Mouse (Mus musculus) retina, postnatal 7 days (tissue): ENCODE measurements around the gene Zfp872.
"Not testable (repeated sequence)": the region's sequence is repeated elsewhere in the genome, so short reads cannot be mapped to it uniquely, and the experiment has no call there.

Source experiments
- DNase-seq: peaks from one replicate; pipeline ENCODE4 v3.0.0-alpha.2; 2012; ENCODE audit warnings: low read depth, low spot score

The Zfp872 gene

DNA sequence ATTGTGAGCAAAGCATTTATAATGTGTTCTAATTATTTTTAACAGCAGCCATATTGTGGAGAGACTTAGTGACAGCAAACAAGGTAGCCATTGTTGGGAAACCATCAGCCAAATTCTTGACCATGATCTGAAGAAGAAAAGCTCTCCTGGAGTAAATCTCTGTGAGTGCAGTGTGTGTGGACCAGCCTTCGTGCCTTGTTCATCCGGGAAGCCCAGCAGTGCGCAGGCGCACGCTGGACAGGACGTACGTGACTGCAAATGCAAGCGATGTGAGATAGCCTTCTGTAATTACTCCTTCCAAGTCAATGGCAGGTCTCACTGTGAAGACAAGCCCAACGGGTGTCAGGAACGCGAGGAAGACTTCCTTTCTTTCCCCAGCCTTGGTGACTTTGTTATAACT is 18.6 kb upstream of the Zfp872 start:
- DNase-seq: no peak

DNA sequence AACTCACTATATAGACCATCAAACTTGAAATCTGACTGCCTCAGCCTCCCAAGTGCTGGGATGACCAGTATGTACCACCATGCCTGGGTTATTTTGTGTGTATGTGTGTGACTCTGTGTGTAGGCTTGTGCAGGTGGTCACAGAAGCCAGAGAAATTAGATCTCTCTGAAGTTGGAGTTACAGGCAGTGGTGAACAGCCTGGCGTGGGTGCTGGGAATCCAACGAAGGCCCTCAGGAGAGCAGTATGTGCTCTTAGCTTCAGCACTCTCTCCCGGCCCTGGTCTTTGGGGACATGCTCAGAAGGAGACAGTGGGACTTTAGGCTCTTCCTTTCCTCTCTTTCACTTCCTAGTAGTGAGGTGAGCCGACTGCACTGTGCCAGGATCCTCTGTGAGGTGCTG is 15.6 kb upstream of the Zfp872 start:
- no peak for DNase-seq

DNA sequence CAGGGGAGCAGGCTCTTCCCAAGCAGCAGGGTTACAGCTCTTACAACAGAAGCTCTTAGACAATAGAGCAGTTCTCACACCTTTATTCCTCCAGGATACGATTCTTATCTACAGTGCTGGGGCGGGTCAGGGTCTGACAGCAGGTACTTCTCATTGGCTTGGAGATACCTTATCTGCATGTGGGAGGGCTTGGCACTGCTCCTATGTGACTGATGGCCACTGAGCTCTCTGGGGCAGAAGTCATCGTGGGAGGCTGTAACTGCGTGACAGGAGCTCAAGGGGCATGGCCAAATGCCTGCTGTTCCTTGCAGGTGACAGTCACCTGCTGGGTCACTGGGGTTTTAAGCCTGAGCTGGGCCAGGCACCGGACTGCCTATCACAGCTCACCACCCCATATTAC is 8.5 kb downstream of the Zfp872 start:
- no peak for DNase-seq

DNA sequence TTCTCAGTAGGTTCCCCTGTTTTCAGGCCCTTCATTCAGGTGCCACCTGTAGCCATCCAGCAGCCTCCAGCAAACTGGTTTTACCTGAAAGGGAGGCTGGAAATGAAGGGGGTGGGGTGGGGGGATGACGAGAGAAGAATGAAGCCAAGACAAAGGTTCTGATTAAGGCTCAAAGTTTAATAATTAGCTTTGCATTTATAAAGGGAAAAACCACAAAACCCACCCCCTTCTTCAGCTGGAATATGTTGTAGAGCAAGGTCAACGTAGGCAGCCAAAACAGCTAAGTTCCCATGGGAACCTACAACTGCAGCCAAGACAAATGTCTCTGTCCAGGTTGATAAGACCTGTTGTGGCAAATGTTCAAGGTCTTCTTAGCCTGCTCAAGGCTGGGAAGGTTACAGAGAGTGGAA is 25.9 kb downstream of the Zfp872 start:
- DNase-seq: no peak

DNA sequence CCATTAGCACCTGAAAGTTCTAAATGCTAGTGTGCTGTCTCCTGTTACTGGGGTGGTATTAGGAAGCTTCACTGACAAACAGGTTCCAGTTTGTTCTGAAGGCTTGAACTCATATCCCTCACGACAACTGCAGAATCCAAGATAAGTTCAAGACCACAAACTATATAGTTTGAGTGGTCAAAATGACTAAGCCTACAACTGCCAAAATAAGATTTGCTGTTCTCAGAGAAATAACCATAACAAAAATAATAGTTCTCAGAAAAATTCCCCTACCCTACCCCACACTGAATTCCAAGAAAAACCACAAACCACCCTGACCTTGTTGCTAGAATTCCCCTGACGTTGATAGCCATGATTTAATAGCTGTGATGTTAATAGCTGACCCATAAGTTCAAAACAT is 26.7 kb downstream of the Zfp872 start:
- no peak for DNase-seq

DNA sequence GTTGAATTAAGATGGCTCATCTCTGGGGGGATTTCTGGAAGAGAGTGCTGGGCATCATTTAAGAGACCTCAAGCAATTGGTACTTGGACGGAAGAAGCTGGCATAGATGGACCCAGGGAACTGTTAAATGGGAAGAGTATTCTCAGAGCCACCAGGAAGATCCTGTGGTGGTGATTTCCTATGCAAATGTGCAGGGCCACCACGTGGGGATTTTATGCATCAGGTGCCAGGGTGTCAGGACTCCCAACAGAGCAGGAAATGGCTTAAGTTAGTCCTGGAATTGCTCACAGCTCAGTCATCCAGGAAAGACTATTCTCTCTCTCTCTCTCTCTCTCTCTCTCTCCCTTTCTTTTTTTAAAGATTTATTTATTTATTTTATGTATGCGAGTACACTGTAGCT is 28.8 kb downstream of the Zfp872 start:
- DNase-seq: no peak

DNA sequence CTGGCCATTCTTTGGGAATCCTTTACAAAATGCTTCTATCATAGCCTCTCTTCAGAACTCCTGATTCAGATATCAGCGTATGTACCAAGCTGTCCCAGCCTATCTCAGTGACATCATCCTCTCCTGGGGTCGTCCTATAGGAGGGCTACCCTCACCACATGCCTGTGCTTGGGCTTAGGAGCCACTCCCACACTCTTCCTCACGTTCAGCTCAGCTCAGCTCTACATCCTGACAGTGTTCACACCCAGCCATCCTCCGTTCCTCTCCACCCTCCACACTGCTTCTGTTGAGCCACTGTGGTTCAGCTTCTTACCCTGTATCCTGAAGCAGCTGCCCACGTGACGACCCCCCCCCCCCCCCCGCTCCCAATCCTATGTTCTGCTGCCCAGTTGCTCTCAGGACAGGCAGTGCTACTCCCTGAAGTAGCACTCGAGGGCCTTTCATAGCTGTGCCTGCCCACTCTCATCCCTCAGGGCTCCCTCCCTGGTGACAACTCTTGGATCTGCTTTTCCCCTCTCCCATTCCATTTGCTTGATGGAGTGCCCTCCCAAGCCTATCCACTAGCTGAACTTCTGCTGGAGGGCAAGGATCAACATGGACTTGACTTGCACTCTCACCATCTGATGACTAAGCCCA is 30.1 kb downstream of the Zfp872 start:
- no peak for DNase-seq

DNA sequence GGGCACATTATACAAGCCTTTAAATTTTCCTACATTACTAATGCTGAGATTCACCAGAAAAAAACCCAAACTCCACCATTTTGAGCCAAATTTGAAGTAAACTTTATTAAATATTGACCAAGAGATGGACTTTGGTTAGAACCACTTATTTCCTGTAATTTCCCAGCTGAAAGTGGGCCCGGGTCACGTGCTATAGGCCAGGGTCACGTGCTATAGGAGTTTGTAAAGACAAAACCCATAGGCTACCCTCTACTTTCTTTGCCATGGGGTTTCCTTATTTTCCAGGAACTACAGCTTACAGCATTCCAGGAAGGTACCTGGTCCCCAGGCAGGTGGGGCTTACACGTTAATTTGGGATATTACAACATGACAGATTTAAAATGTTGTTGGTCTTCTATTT is 36.2 kb downstream of the Zfp872 start:
- no peak for DNase-seq

DNA sequence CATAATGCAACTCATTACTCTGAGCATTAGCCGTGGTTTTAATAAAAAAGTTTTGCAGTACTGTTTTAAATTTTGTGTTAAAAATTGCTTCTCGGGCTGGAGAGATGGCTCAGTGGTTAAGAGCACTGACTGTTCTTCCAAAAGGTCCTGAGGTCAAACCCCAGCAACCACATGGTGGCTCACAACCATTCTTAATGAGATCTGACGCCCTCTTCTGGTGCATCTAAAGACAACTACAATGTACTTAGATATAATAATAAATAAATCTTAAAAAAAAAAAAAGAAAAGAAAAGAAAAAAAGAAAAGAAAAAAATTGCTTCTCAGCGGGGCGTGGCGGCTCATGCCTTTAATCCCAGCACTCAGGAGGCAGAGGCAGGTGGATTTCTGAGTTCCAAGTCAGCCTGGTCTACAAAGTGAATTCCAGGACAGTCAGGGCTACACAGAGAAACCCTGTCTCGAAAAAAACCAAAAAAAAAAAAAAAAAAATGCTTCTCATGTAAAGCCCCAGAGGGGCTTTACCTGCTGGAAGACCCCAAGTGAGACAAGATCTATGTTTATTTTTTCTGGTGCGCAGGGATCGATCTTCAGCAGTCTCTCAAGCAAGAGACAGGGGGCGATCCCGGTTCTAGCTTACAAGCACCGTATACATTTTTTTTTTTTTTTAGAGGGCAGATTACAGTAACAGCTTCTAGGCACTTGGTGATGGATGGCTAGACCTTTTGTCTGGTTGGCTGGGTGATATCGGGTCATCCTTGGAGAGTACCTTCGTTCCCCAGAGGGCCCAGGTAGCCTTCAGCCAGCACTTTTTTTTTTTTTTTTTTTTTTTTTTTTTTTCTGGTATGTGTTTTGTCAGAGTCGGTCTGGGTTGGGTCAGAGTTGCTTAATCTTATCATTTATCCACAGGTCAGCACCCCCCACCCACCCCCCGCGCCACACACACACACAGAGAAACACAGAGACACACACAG is 36.9 kb downstream of the Zfp872 start:
- no peak for DNase-seq

DNA sequence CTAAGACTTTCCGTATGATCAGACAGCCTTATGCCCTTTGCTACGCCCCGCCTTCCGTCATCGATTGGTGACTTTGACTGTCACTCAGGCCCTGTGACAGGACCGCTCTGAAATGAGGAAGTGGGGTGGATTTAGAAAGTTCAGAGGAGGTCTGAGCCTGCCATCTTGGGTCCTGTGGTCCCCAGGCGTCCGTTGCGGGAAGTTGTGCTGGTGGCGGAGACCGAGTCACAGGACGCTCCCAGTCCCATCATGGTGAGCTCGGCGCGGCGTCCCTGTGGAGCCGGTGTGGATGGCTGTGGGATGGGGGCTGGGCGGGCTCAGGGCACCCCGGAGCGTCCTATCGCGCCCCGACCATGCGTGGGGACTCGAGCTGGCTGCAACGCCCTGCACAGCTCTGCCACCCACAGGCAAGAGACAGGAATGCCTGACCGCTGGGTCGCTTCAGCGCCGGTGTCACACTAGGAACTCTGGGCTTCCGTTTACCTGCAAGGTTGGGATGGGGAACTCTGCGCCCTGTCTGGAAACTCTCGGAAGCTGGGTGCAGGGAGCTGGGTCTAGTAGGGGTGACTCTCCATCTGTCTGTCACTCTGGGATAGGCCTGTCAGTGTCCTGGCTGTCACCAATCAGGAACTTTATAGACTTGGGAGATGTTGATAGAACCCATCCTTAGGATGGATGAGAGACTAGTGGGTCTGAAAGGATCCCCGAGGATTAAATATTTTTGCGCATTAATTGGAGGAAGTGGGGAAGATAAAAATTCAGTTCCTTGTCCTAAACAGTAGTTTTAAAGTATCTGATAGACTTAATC is 37.9 kb downstream of the Zfp872 start, which contains the start of gene Zfp809:
TSS of gene Zfp809 (plus strand) at position 134 of the 808 bp plus-strand sequence.
- peak; percentile 95 for DNase-seq

DNA sequence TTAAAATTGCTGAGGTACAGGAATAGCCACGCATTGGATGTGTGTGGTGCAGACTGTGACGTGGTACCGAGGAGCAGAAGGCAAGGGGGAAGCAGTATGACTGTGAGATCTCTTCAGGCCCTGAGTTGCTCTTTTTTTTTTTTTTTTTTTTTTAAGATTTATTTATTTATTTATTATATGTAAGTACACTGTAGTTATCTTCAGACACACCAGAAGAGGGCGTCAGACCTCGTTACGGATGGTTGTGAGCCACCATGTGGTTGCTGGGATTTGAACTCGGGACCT is 38.4 kb downstream of the Zfp872 start:
- DNase-seq: not testable (repeated sequence)

DNA sequence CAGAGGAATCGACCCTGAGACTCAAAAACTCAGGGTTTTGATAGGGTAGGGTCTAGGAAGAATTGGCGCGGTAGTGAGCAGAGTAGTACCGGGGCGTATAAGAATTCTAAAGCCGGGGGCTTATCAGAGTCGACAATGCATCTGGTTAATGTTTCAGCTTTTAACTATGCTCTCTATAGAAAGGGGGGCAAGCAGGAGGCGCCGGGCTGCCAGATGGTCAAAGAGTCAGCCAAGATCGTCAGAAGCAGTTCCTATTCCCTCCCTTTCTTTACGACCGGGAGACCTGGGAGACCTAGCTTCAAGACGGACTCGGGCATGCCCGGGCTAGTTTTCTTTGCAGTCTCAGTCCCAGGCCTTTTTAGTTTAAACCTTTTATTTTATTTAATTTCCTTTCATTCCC is 39.0 kb downstream of the Zfp872 start:
- DNase-seq: no peak

DNA sequence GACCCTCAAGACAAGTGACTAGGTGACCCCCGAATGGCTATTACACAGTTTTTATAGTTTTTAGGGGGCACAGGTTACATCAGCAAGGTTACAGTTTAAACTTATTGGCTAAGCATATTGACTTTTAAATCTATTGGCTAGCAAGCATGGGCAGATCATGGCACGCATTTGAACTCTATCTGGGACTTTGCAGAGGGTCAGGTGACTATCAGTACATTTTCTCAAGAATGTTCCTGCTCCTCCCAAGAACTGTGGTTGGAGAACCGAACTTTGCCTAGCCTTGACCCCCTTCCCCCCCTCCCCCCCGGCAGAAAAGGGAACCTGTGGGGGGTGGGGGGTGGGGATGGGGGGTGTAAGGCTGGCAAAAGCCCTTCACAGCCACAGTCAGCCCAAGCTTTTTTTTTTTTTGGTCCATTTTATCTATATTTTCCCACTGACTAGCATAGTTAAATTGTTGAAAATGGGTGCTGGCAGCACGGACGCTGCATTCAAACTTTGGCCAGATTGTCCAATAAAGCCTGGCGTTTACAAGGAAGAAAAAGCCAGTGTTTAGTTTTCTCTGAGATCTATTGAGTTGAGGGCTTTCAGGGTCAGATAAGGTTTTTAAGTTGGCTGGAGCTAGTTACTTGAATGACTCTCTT is 41.6 kb downstream of the Zfp872 start:
- no peak for DNase-seq

DNA sequence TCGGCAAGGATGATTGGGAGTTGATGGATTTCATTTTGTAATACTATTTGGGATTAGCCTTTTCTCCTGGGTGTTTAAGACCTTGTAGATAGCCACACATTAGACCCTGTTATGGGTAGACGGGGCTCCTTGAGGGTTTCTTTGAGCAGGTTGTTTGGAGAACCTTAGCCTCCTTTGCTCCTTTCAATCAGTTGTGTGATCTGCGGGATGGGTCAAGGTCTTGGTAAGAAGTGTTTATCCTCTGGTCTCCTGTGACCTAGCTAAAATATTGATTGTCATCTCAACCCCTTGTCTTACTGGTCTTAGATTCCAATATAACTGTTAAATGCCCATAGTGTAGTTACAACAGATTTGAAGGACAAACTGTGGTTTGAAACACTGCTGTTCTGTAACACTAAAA is 42.2 kb downstream of the Zfp872 start:
- no peak for DNase-seq

DNA sequence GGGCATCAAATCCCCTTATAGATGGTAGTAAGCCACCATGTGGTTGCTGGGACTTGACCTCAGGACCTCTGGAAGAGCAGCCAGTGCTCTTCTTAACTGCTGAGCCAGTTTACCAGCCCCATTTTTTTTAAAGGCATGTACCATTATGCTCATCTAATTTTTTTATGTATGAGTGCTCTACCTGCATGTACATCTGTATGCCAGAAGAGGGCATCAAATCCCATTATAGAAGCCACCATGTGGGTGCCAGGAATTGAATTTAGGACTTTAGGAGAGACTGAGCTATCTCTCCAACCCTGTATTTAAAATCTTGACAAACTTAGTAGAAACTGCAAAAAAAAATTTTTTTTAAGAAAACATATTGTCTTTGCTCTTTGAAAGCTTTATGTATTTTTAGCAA is 42.7 kb downstream of the Zfp872 start:
- no peak for DNase-seq

DNA sequence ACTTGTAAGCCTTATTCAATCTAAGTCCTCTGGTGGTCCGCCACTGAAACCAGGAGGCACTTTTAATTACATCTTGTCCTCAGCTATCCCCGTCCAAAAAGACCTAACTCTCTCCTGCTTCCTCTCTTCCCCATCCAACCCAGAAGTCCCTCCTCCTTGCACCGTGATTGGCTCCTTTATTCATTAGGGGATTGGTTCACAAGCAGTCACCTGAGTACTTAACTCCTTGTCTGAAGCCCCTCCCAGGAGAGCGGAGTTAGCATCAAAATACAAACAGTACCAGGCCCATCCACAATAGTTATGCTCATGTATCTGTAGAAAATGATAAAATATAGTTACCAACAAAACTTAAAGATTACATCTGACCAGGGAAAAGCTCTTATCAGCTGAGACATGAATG is 52.1 kb downstream of the Zfp872 start:
- DNase-seq: no peak

DNA sequence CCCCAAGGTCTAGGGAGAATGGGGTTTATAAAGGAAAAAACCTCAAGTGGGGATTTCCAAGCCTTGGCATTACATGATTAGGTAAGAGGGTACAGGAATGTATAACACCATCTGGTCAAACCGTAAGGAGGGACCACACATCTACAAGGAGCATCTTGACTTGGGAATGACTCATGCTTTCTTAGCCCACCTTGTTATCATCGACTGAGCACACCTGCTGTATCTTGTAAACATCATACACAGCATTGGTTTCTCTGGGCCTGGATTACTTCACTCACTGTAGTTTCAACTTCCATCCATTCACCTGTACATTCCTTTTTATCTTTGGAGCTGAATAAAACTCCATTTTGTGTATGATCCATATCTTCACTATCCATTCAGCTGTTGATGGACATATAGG is 56.4 kb downstream of the Zfp872 start:
- no peak for DNase-seq
